Mouse (Mus musculus) gastrocnemius, postnatal 25 days (tissue): ENCODE results near the gene Frat1. TPM values are rescaled to one million over a fixed set of nuclear protein-coding genes. Genes with fewer than 3 reads are reported as not detected.

ENCODE experiments used
- total RNA-seq, 2 experiments: library from RNA; stranded (reverse); gene quantifications; 1 replicate in 1 of 2; 2 replicates in 1 of 2; pipeline ENCODE4 v1.2.3; 2021

Frat1 gene
- total RNA-seq, 2 experiments from 2014 or later = 5.9 to 7.3 TPM

Other genes starting within 250 kb of the Frat1 start
- gene Gm340, start 247.6 kb upstream of the Frat1 start, total RNA-seq = 1 to 10 TPM; 4.4 to 5.0 TPM
- under 1 TPM; 0.59 to 0.79 TPM for gene Slit1, start 86.3 kb upstream of the Frat1 start, total RNA-seq
- gene Arhgap19, start 27.9 kb upstream of the Frat1 start, total RNA-seq = 1 to 10 TPM; 6.1 to 8.1 TPM
- 10 to 100 TPM; 19.7 to 22.4 TPM for gene Frat2, start 18.2 kb downstream of the Frat1 start, total RNA-seq
- gene Rrp12, start 66.2 kb downstream of the Frat1 start, total RNA-seq = 10 to 100 TPM; 31.0 to 37.5 TPM
- gene Pgam1, start 82.0 kb downstream of the Frat1 start, total RNA-seq = 10 to 100 TPM; 22.7 to 23.3 TPM
- 10 to 100 TPM; 11.4 to 16.4 TPM for gene Exosc1, start 103.5 kb downstream of the Frat1 start, total RNA-seq
- 10 to 100 TPM; 19.2 to 20.5 TPM for gene Zdhhc16, start 103.5 kb downstream of the Frat1 start, total RNA-seq
- gene Mms19, start 151.2 kb downstream of the Frat1 start, total RNA-seq = 1 to 10 TPM; 7.7 to 8.7 TPM
- 10 to 100 TPM; 15.4 to 19.8 TPM for gene Ubtd1, start 151.8 kb downstream of the Frat1 start, total RNA-seq
- 1,000 to 10,000 TPM in 1 of 2 experiments, 100 to 1,000 TPM in 1; 167 to 1,046 TPM for gene Ankrd2, start 206.0 kb downstream of the Frat1 start, total RNA-seq
- gene Hoga1, start 215.6 kb downstream of the Frat1 start, total RNA-seq = 1 to 10 TPM; 2.1 to 2.3 TPM
- under 1 TPM; 0.20 to 0.32 TPM for gene 4933411K16Rik, start 222.3 kb downstream of the Frat1 start, total RNA-seq